Mouse (Mus musculus) liver, adult 2 months (tissue): ENCODE results near the gene Ift88. TPM values are rescaled to one million over a fixed set of nuclear protein-coding genes. Genes with fewer than 3 reads are reported as not detected.

Source experiments
- DNase-seq: peaks from one replicate; pipeline ENCODE4 v3.0.0-alpha.2; 2011; ENCODE audit warnings: low read depth, low spot score; ENCODE audit errors: extremely low read depth
- H3K27ac ChIP-seq: fragments of 200-500 bp; replicated peaks from 2 replicates; pipeline ENCODE4 v1.5.1; 2012; ENCODE audit warnings: low read depth, mild to moderate bottlenecking, control low read depth, inconsistent platforms, low read length; ENCODE audit not compliant: insufficient read depth
- H3K27me3 ChIP-seq: fragments of 200-500 bp; 2 replicates; pipeline ENCODE4 v1.6.1; 2012; ENCODE audit warnings: mild to moderate bottlenecking, moderate library complexity, low read length, inconsistent platforms; ENCODE audit not compliant: control insufficient read depth, insufficient read depth
- H3K36me3 ChIP-seq: fragments of 200-500 bp; 2 replicates; pipeline ENCODE4 v1.6.1; 2012; ENCODE audit warnings: low read length, inconsistent platforms; ENCODE audit not compliant: control insufficient read depth, insufficient read depth
- H3K4me1 ChIP-seq: fragments of 200-500 bp; 2 replicates; pipeline ENCODE4 v1.6.1; 2011; ENCODE audit warnings: low read length; ENCODE audit not compliant: control insufficient read depth, insufficient read depth
- H3K4me3 ChIP-seq: fragments of 200-500 bp; 2 replicates; pipeline ENCODE4 v1.5.1; 2011; ENCODE audit warnings: low read depth, mild to moderate bottlenecking, control low read depth, low read length, moderate library complexity; ENCODE audit not compliant: insufficient read depth
- H3K79me2 ChIP-seq: fragments of 200-500 bp; 2 replicates; pipeline ENCODE4 v1.6.1; 2012; ENCODE audit warnings: inconsistent platforms, mild to moderate bottlenecking, low read length, moderate library complexity; ENCODE audit not compliant: control insufficient read depth, insufficient read depth
- H3K9ac ChIP-seq: fragments of 200-500 bp; 2 replicates; pipeline ENCODE4 v1.6.1; 2012; ENCODE audit warnings: low read depth, mild to moderate bottlenecking, control low read depth, inconsistent platforms, low read length
- CTCF ChIP-seq: fragments of 200-500 bp; IDR thresholded peaks from 2 replicates; pipeline ENCODE4 v1.5.1; 2011; ENCODE audit warnings: low read depth, low read length, control low read depth
- POLR2A ChIP-seq: fragments of 200-500 bp; IDR thresholded peaks from 2 replicates; pipeline ENCODE4 v1.6.1; 2011; ENCODE audit warnings: low read length, control low read depth; ENCODE audit not compliant: insufficient read depth; ENCODE audit errors: extremely low read depth
- WGBS: fragments of 180-500 bp; shearing (Covaris S2); methylation state at CpG from one replicate; pipeline ENCODE4 v1.1.7; 2018; 5-methylcytosine and 5-hydroxymethylcytosine counted together
- polyA plus RNA-seq: library from polyadenylated mRNA; depleted of rRNA; stranded (reverse); fragments of >200 nt; gene quantifications from 2 replicates; pipeline ENCODE4 v1.2.3, GENCODE M21; 2012
- total RNA-seq: library from RNA; depleted of rRNA; stranded (reverse); fragments of >200 nt; gene quantifications from 2 replicates; pipeline ENCODE4 v1.2.3, GENCODE M21; 2014

The Ift88 gene
- total and polyA plus RNA-seq, 2 experiments, result 2.5 to 6.0 TPM

- TF ChIP-seq POLR2A (no peak), CTCF (no peak)
Measured at GRCm38 (mm10) chr14:57529086-57529785, 105.4 kb downstream of the Ift88 start.

GRCm38 (mm10) chr14:57529786-57530515 is 106.1 kb downstream of the Ift88 start:
- Histone ChIP-seq H3K4me1 (0 out of 2 replicates have a peak, but pooled peaks cover 2% of the 10 kb centered on the region), H3K36me3 (no peaks in the 10 kb centered on the region), H3K27ac (no peak overlapping the region), H3K9ac (no peak overlapping the region), H3K79me2 (no peaks in the 10 kb centered on the region), H3K4me3 (no peak overlapping the region), H3K27me3 (peaks cover 5% of the 10 kb centered on the region; the same call in 1 of the 2 replicates)
- TF ChIP-seq CTCF (no peak), POLR2A (no peak)
- no peak for DNase-seq
- 67% methylated on average over 5 of the region's 5 CpGs for WGBS

More at GRCm38 (mm10) chr14:57529086-57529785, 105.4 kb downstream of the Ift88 start:
- Histone ChIP-seq H3K27me3 (peaks cover 9% of the 10 kb centered on the region), H3K4me1 (peaks cover 7% of the 10 kb centered on the region), H3K4me3 (no peak overlapping the region), H3K9ac (no peak overlapping the region), H3K36me3 (no peaks in the 10 kb centered on the region), H3K79me2 (no peaks in the 10 kb centered on the region), H3K27ac (no peak overlapping the region)
- DNase-seq, result no peak
- 56% methylated on average over 10 of the region's 10 CpGs for WGBS

- no peaks in the 10 kb centered on the region for H3K79me2 ChIP-seq
- H3K27ac ChIP-seq, result no peak overlapping the region
- H3K4me1 ChIP-seq, result no peaks in the 10 kb centered on the region
- no peaks in the 10 kb centered on the region for H3K36me3 ChIP-seq
- 72% methylated on average over 3 of the region's 3 CpGs for WGBS
- no peak for TF ChIP-seq CTCF
- TF ChIP-seq POLR2A, result no peak
- 0 out of 2 replicates have a peak, but pooled peaks cover under 1% of the 10 kb centered on the region for H3K27me3 ChIP-seq
- no peak overlapping the region for H3K9ac ChIP-seq
- H3K4me3 ChIP-seq, result no peak overlapping the region
- no peak for DNase-seq
Measured at GRCm38 (mm10) chr14:57532577-57532976, 108.7 kb downstream of the Ift88 start.

GRCm38 (mm10) chr14:57533214-57533613 is 109.4 kb downstream of the Ift88 start:
- no peak for DNase-seq
- 50% methylated on average over 3 of the region's 3 CpGs for WGBS
- no peaks in the 10 kb centered on the region for H3K4me1 ChIP-seq

GRCm38 (mm10) chr14:57533841-57534240 is 110.0 kb downstream of the Ift88 start:
- Histone ChIP-seq H3K27me3 (no peaks in the 10 kb centered on the region), H3K79me2 (no peaks in the 10 kb centered on the region), H3K27ac (no peak overlapping the region), H3K4me1 (no peaks in the 10 kb centered on the region), H3K9ac (no peak overlapping the region), H3K36me3 (no peaks in the 10 kb centered on the region), H3K4me3 (no peak overlapping the region)
- no peak for DNase-seq
- 49% methylated on average over 11 of the region's 11 CpGs for WGBS
- TF ChIP-seq POLR2A (no peak), CTCF (no peak)

More at GRCm38 (mm10) chr14:57533214-57533613, 109.4 kb downstream of the Ift88 start:
- no peak overlapping the region for H3K4me3 ChIP-seq
- H3K9ac ChIP-seq, result no peak overlapping the region
- H3K79me2 ChIP-seq, result no peaks in the 10 kb centered on the region
- no peak for TF ChIP-seq POLR2A
- peak; percentile 90 for TF ChIP-seq CTCF
- H3K27ac ChIP-seq, result no peak overlapping the region
- H3K27me3 ChIP-seq, result no peaks in the 10 kb centered on the region
- no peaks in the 10 kb centered on the region for H3K36me3 ChIP-seq

GRCm38 (mm10) chr14:57534346-57534745 is 110.5 kb downstream of the Ift88 start:
- no peak overlapping the region for H3K9ac ChIP-seq
- no peaks in the 10 kb centered on the region for H3K36me3 ChIP-seq
- H3K4me3 ChIP-seq, result no peak overlapping the region
- no peak for TF ChIP-seq POLR2A
- TF ChIP-seq CTCF, result no peak
- no peaks in the 10 kb centered on the region for H3K4me1 ChIP-seq
- no peak for DNase-seq
- H3K27me3 ChIP-seq, result no peaks in the 10 kb centered on the region
- no peaks in the 10 kb centered on the region for H3K79me2 ChIP-seq
- H3K27ac ChIP-seq, result no peak overlapping the region
- 39% methylated on average over 5 of the region's 5 CpGs for WGBS
